Mouse (Mus musculus) layer of hippocampus, postnatal 10 days (tissue): ENCODE data around the gene Chpf. TPM values are rescaled to one million over a fixed set of nuclear protein-coding genes. Genes with fewer than 3 reads are reported as not detected.
A peak's percentile ranks its signal among the peaks of the same experiment; 100 is the strongest.

Experiments used
- DNase-seq, 2 experiments: peaks; one replicate each; pipeline ENCODE4 v3.0.0; 2021; ENCODE audit warnings: low spot score in 2 of 2
- total RNA-seq, 2 experiments: library from RNA; stranded (reverse); gene quantifications; 2 replicates each; pipeline ENCODE4 v1.2.3; 2021

The Chpf gene
- total RNA-seq, 2 experiments from 2014 or later: 78.4 to 79.4 TPM

GRCm38 (mm10) chr1:75501905-75502304 is 22.8 kb upstream of the Chpf start:
- no peak for DNase-seq

GRCm38 (mm10) chr1:75499441-75499840 is 20.3 kb upstream of the Chpf start:
- no peak for DNase-seq

GRCm38 (mm10) chr1:75498897-75499296 is 19.8 kb upstream of the Chpf start:
- no peak for DNase-seq

GRCm38 (mm10) chr1:75494878-75495548 is 15.9 kb upstream of the Chpf start:
- peak in 1 of 2 experiments; percentile 46 for DNase-seq

- no peak for DNase-seq
Measured at GRCm38 (mm10) chr1:75492579-75493170, 13.6 kb upstream of the Chpf start.

GRCm38 (mm10) chr1:75490785-75491551 is 11.9 kb upstream of the Chpf start:
- DNase-seq: no peak

- peak; percentile 41 to 63 for DNase-seq
Measured at GRCm38 (mm10) chr1:75487405-75488161, 8.5 kb upstream of the Chpf start.

GRCm38 (mm10) chr1:75487040-75487404 is 7.9 kb upstream of the Chpf start:
- no peak for DNase-seq

- no peak for DNase-seq
Measured at GRCm38 (mm10) chr1:75486561-75486960, 7.5 kb upstream of the Chpf start.

- DNase-seq: no peak
Measured at GRCm38 (mm10) chr1:75480735-75481134, 1.6 kb upstream of the Chpf start.

- no peak for DNase-seq
Measured at GRCm38 (mm10) chr1:75480036-75480435, 929 bp upstream of the Chpf start.

GRCm38 (mm10) chr1:75479635-75479989 is 505 bp upstream of the Chpf start:
- no peak for DNase-seq

GRCm38 (mm10) chr1:75478497-75478896 is 610 bp downstream of the Chpf start:
- DNase-seq: no peak

GRCm38 (mm10) chr1:75477966-75478290 is 1.2 kb downstream of the Chpf start:
- no peak for DNase-seq

GRCm38 (mm10) chr1:75477264-75477965 is 1.7 kb downstream of the Chpf start:
- DNase-seq: peak; percentile 86 to 90

GRCm38 (mm10) chr1:75476441-75476840 is 2.7 kb downstream of the Chpf start:
- no peak for DNase-seq

- DNase-seq: no peak
Measured at GRCm38 (mm10) chr1:75469287-75469825, 9.8 kb downstream of the Chpf start.

- DNase-seq: peak; percentile 81 to 89
Measured at GRCm38 (mm10) chr1:75467215-75467927, 11.7 kb downstream of the Chpf start.

- DNase-seq: no peak
Measured at GRCm38 (mm10) chr1:75463652-75464204, 15.4 kb downstream of the Chpf start.

- no peak for DNase-seq
Measured at GRCm38 (mm10) chr1:75462636-75463035, 16.5 kb downstream of the Chpf start.
